ENCODE assay signal across 13 mouse cellular contexts in the genomic region with DNA sequence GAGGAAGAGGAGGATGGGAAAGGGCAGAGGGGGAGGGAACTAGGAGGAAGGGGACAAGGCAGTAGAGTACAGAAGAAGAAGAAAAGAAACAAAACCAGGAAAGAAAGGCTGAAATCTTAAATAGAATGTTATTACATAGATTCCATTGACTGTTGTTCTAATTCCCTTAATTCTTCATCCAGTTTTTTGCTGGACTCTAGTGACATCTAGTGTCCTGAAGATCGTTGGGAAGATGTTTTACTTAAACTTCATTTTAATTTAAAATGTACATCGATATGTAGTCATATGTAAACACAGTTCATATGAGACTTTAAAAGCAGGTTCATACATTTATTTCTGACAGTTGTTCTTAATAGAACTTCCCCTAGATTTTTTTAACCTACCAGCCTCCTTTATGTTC.
A peak's percentile ranks its signal among the peaks of the same experiment; 100 is the strongest.
DNase-seq lines count a peak whose midpoint lies in the region; ATAC-seq lines count a peak whose summit lies in the region.
"Had no signal": no experiment of that assay in that cellular context is flagged by ENCODE, and none has a peak within 500 bp of the region (broad histone marks: within the 10 kb centered on the region; RNA-seq: fewer than 3 reads in every experiment).

No protein-coding gene starts in this region.

- intact Hi-C loops in left cerebral cortex, postnatal 14 days (cut with DNase I): no loop called here

- DNase-seq in frontal cortex, postnatal 25 days (ENCODE audit: low spot score in 2 of 2): no peak
- DNase-seq in left cerebral cortex, postnatal 14 days (ENCODE audit: low spot score in 2 of 2): peak; percentile 11 to 24
- no peak for DNase-seq in left cerebral cortex, adult 18-20 months (ENCODE audit: low spot score in 2 of 2)
- DNase-seq in NIH3T3 (ENCODE audit: low read depth): peak; percentile 68
- DNase-seq in retina, postnatal 1 day: peak; percentile 9
- DNase-seq in urinary bladder, postnatal 25 days (ENCODE audit: low spot score): no peak
- DNase-seq: adrenal gland, adult 8-10 months; heart, adult 11 months; kidney, postnatal 14 days; lung, adult 18-20 months; right cerebral cortex, postnatal 14 days; thymus, adult 18-20 months had no signal

- 0 out of 2 replicates have a peak, but pooled peaks have one; percentile 38 for ATAC-seq in frontal cortex, adult (ENCODE audit: low TSS enrichment)

Comparison
In these comparisons a context has a peak if more than half of its experiments do, and no peak if none do; other contexts are left out.
1. DNase-seq: peak in left cerebral cortex, postnatal 14 days (2 of 2), NIH3T3 (single experiment) and retina, postnatal 1 day (single experiment); none in frontal cortex, postnatal 25 days (0 of 2), left cerebral cortex, adult 18-20 months (0 of 2) and urinary bladder, postnatal 25 days (single experiment).